Comparison of ENCODE assay signal across 11 mouse cellular contexts in genomic region chr5:16199816-16200215, GRCm38 (mm10).
DNase-seq lines count a peak whose midpoint lies in the region; ATAC-seq and TF ChIP-seq lines count a peak whose summit lies in the region.
"Had no signal": no experiment of that assay in that cellular context is flagged by ENCODE, and none has a peak within 500 bp of the region (broad histone marks: within the 10 kb centered on the region; RNA-seq: fewer than 3 reads in every experiment).

No protein-coding gene starts in this region.

- H3K4me1 ChIP-seq in heart, adult 2 months (ENCODE audit: control insufficient read depth, insufficient read depth, low read length) = no peaks in the 10 kb centered on the region; the same call in 1 of the 2 replicates
- H3K4me1 ChIP-seq in midbrain, embryonic 14.5 days (ENCODE audit: control insufficient read depth, insufficient read depth, low read length) = no peaks in the 10 kb centered on the region
- no peaks in the 10 kb centered on the region for H3K4me1 ChIP-seq in midbrain, embryonic 16.5 days (ENCODE audit: control insufficient read depth, insufficient read depth, low read length)
- no peaks in the 10 kb centered on the region for H3K4me1 ChIP-seq in forebrain, postnatal 0 days (ENCODE audit: insufficient read depth)

- no peaks in the 10 kb centered on the region for H3K9me3 ChIP-seq in midbrain, embryonic 14.5 days (ENCODE audit: control insufficient read depth, low read length)
- no peaks in the 10 kb centered on the region for H3K9me3 ChIP-seq in midbrain, embryonic 16.5 days (replicated peaks; ENCODE audit: control insufficient read depth, low read length, poor library complexity, severe bottlenecking)
- no peaks in the 10 kb centered on the region for H3K9me3 ChIP-seq in forebrain, postnatal 0 days (ENCODE audit: low read length)

- H3K9ac ChIP-seq in heart, adult 2 months (ENCODE audit: low read depth, low read length) = no peak overlapping the region
- H3K9ac ChIP-seq in midbrain, embryonic 14.5 days (replicated peaks; ENCODE audit: low read length) = no peak overlapping the region
- no peak overlapping the region for H3K9ac ChIP-seq in midbrain, embryonic 16.5 days (ENCODE audit: low read depth, low read length)
- H3K9ac ChIP-seq in forebrain, postnatal 0 days = no peak overlapping the region

- no peaks in the 10 kb centered on the region for H3K36me3 ChIP-seq in heart, adult 2 months (ENCODE audit: control insufficient read depth, insufficient read depth, low read length)
- no peaks in the 10 kb centered on the region for H3K36me3 ChIP-seq in midbrain, embryonic 14.5 days (ENCODE audit: control insufficient read depth, insufficient read depth, low read length)
- no peaks in the 10 kb centered on the region for H3K36me3 ChIP-seq in midbrain, embryonic 16.5 days (ENCODE audit: control insufficient read depth, insufficient read depth, low read length)
- H3K36me3 ChIP-seq in forebrain, postnatal 0 days (ENCODE audit: insufficient read depth) = no peaks in the 10 kb centered on the region

- no peak overlapping the region for H3K27ac ChIP-seq in heart, adult 2 months
- no peak overlapping the region for H3K27ac ChIP-seq in midbrain, embryonic 14.5 days (replicated peaks; ENCODE audit: low read depth, low read length)
- H3K27ac ChIP-seq in midbrain, embryonic 16.5 days (ENCODE audit: low read length) = no peak overlapping the region
- H3K27ac ChIP-seq in forebrain, postnatal 0 days (ENCODE audit: low read depth, low read length) = no peak overlapping the region

- no peak overlapping the region for H3K4me3 ChIP-seq in heart, adult 2 months
- no peak overlapping the region for H3K4me3 ChIP-seq in midbrain, embryonic 14.5 days (replicated peaks; ENCODE audit: low read depth, low read length)
- no peak overlapping the region for H3K4me3 ChIP-seq in midbrain, embryonic 16.5 days (ENCODE audit: low read depth, low read length)
- no peak overlapping the region for H3K4me3 ChIP-seq in forebrain, postnatal 0 days (ENCODE audit: low read depth, low read length)

- TF ChIP-seq POLR2A in heart, adult 2 months (IDR thresholded peaks at IDR 0.05; ENCODE audit: insufficient read depth, low read depth, low read length) = no peak

- no peak; the same call in 1 of the 2 replicates for ATAC-seq in midbrain, embryonic 14.5 days (ENCODE audit: low FRiP score, low TSS enrichment)
- ATAC-seq in midbrain, embryonic 16.5 days = no peak
- ATAC-seq in forebrain, postnatal 0 days = peak; percentile 60; the same call in 1 of the 2 replicates
- ATAC-seq: CD4-positive, CD25-positive, alpha-beta regulatory T cell, adult 4 months had no signal

- H3K4me2 ChIP-seq in midbrain, embryonic 14.5 days (ENCODE audit: low read length) = no peak overlapping the region
- H3K4me2 ChIP-seq in midbrain, embryonic 16.5 days (ENCODE audit: low read length) = no peak overlapping the region
- H3K4me2 ChIP-seq in forebrain, postnatal 0 days (ENCODE audit: low read depth) = no peak overlapping the region

- peak; percentile 59 for TF ChIP-seq CTCF in heart, adult 2 months (IDR thresholded peaks at IDR 0.05)
- TF ChIP-seq CTCF in forebrain, postnatal 0 days (IDR thresholded peaks at IDR 0.05; ENCODE audit: low read depth) = peak; percentile 34

- no peak for TF ChIP-seq EP300 in heart, adult 2 months (IDR thresholded peaks at IDR 0.05; ENCODE audit: insufficient read depth, low read depth, low read length)

- 59% methylated on average over 2 of the region's 2 CpGs for WGBS in heart, adult 2 months
- WGBS in midbrain, embryonic 14.5 days = 40% methylated on average over 2 of the region's 2 CpGs
- 30% methylated on average over 2 of the region's 2 CpGs for WGBS in midbrain, embryonic 16.5 days
- WGBS in forebrain, postnatal 0 days = 33% methylated on average over 2 of the region's 2 CpGs

- DNase-seq in heart, adult 2 months = no peak
- no peak for DNase-seq in heart, adult 11 months
- DNase-seq in midbrain, embryonic 14.5 days = peak; percentile 63
- DNase-seq in forebrain, postnatal 0 days = no peak
- no peak for DNase-seq in adrenal gland, adult 2 months
- no peak for DNase-seq in thymus, postnatal 4 days
- DNase-seq in testis, postnatal 14 days (ENCODE audit: low spot score) = no peak
- DNase-seq: kidney, postnatal 25 days; thymus, postnatal 36 days had no signal

- intact Hi-C loops in heart, adult 2 months (cut with DNase I) = loop anchor here (5.0 kb wide), 1 partner anchor 363 kb away; no protein-coding TSS in a partner anchor

- no peaks in the 10 kb centered on the region for H3K27me3 ChIP-seq in heart, adult 2 months (ENCODE audit: control insufficient read depth, insufficient read depth, low read length)
- H3K27me3 ChIP-seq in midbrain, embryonic 14.5 days (ENCODE audit: control insufficient read depth, insufficient read depth, low read length) = no peaks in the 10 kb centered on the region
- no peaks in the 10 kb centered on the region for H3K27me3 ChIP-seq in midbrain, embryonic 16.5 days (ENCODE audit: control insufficient read depth, insufficient read depth, low read depth, low read length)
- no peaks in the 10 kb centered on the region for H3K27me3 ChIP-seq in forebrain, postnatal 0 days (ENCODE audit: insufficient read depth, low read length)

- no peaks in the 10 kb centered on the region for H3K79me2 ChIP-seq in heart, adult 2 months (replicated peaks; ENCODE audit: control insufficient read depth, insufficient read depth, low read length)
